Mouse (Mus musculus): ENCODE data around the gene Mpz. TPM values are rescaled to one million over a fixed set of nuclear protein-coding genes. Genes with fewer than 3 reads are reported as not detected.

Mpz gene
- polyA plus RNA-seq, 2 experiments = 0.14 to 0.25 TPM

- no peaks in the 10 kb centered on the region for H3K36me3 ChIP-seq (replicated peaks; ENCODE audit: control insufficient read depth, insufficient read depth, low read depth)
- H3K27me3 ChIP-seq (ENCODE audit: control insufficient read depth, insufficient read depth, low read length) = no peaks in the 10 kb centered on the region
- H3K27ac ChIP-seq = no peak overlapping the region
- TF ChIP-seq CTCF (IDR thresholded peaks at IDR 0.05; ENCODE audit: low read depth) = no peak
- TF ChIP-seq EP300 (IDR thresholded peaks at IDR 0.05; ENCODE audit: low read depth) = no peak
- H3K4me2 ChIP-seq (ENCODE audit: low read depth) = no peak overlapping the region
- H3K4me1 ChIP-seq (replicated peaks; ENCODE audit: control insufficient read depth in 2 of 2, insufficient read depth in 2 of 2, low read length in 1 of 2) = no peaks in the 10 kb centered on the region
- no peaks in the 10 kb centered on the region for H3K9me3 ChIP-seq (ENCODE audit: control insufficient read depth, low read length)
- H3K9ac ChIP-seq (replicated peaks) = no peak overlapping the region
- ATAC-seq (ENCODE audit: insufficient read depth) (no peak), DNase-seq (ENCODE audit: low read depth in 3 of 3, low spot score in 3 of 3) (no peak)
- H3K4me3 ChIP-seq (ENCODE audit: insufficient read depth in 1 of 2, low read depth in 2 of 2, low read length in 2 of 2) = no peak overlapping the region
- 6% methylated on average over 3 of the region's 3 CpGs for WGBS (ENCODE audit: insufficient replicate concordance)
These were observed 20.6 kb downstream of the Mpz start for GRCm38 (mm10) chr1:171171138-171171537.

DNA sequence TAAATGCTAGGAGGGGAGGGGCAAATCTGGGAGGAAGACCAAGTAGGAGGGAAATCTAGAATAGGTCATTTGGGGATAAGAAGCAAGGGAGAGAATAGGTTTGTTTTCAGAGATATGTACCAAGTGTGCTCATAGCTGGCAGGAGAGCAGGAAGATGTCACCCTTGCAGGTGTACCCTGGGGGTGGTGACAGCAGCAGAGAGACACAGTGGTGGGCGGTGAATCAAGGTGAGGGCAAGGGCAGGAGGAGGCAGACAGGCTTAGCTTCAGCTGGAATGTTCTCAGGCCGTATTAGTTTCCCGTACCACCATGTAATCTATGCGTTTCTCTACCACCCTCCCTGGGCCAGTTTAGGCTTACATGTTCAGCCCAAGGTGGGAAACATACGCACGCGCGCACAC lies 22.3 kb downstream of the Mpz start:
- Histone ChIP-seq H3K27ac (no peak overlapping the region), H3K36me3 (replicated peaks; ENCODE audit: control insufficient read depth, insufficient read depth, low read depth) (no peaks in the 10 kb centered on the region), H3K27me3 (ENCODE audit: control insufficient read depth, insufficient read depth, low read length) (no peaks in the 10 kb centered on the region), H3K9ac (replicated peaks) (no peak overlapping the region), H3K4me1 (replicated peaks; ENCODE audit: control insufficient read depth in 2 of 2, insufficient read depth in 2 of 2, low read length in 1 of 2) (no peaks in the 10 kb centered on the region), H3K4me2 (ENCODE audit: low read depth) (no peak overlapping the region), H3K4me3 (ENCODE audit: insufficient read depth in 1 of 2, low read depth in 2 of 2, low read length in 2 of 2) (no peak overlapping the region), H3K9me3 (ENCODE audit: control insufficient read depth, low read length) (no peaks in the 10 kb centered on the region)
- DNase-seq (ENCODE audit: low read depth in 3 of 3, low spot score in 3 of 3) (no peak), ATAC-seq (ENCODE audit: insufficient read depth) (no peak)
- no peak for TF ChIP-seq EP300 (IDR thresholded peaks at IDR 0.05; ENCODE audit: low read depth)
- TF ChIP-seq CTCF (IDR thresholded peaks at IDR 0.05; ENCODE audit: low read depth) = no peak
- 85% methylated on average over 8 of the region's 8 CpGs for WGBS (ENCODE audit: insufficient replicate concordance)

GRCm38 (mm10) chr1:171179487-171180171 lies 29.1 kb downstream of the Mpz start:
- no peak for ATAC-seq (ENCODE audit: insufficient read depth)

GRCm38 (mm10) chr1:171183025-171183424 lies 32.5 kb downstream of the Mpz start:
- Histone ChIP-seq H3K9ac (replicated peaks) (no peak overlapping the region), H3K4me2 (ENCODE audit: low read depth) (no peak overlapping the region), H3K36me3 (replicated peaks; ENCODE audit: control insufficient read depth, insufficient read depth, low read depth) (no peaks in the 10 kb centered on the region), H3K4me1 (replicated peaks; ENCODE audit: control insufficient read depth in 2 of 2, insufficient read depth in 2 of 2, low read length in 1 of 2) (peaks cover 0 to 6% of the 10 kb centered on the region in 2 experiments; a peak in 2 of 4 replicates), H3K4me3 (ENCODE audit: insufficient read depth in 1 of 2, low read depth in 2 of 2, low read length in 2 of 2) (no peak overlapping the region), H3K27ac (no peak overlapping the region), H3K9me3 (ENCODE audit: control insufficient read depth, low read length) (no peaks in the 10 kb centered on the region), H3K27me3 (ENCODE audit: control insufficient read depth, insufficient read depth, low read length) (no peaks in the 10 kb centered on the region)
- TF ChIP-seq EP300 (IDR thresholded peaks at IDR 0.05; ENCODE audit: low read depth) = no peak
- no peak for TF ChIP-seq CTCF (IDR thresholded peaks at IDR 0.05; ENCODE audit: low read depth)
- WGBS (ENCODE audit: insufficient replicate concordance) = 69% methylated on average over 3 of the region's 3 CpGs
- ATAC-seq (ENCODE audit: insufficient read depth) (no peak), DNase-seq (ENCODE audit: low read depth in 3 of 3, low spot score in 3 of 3) (no peak)

More at GRCm38 (mm10) chr1:171179487-171180171, 29.1 kb downstream of the Mpz start:
- Histone ChIP-seq H3K4me1 (replicated peaks; ENCODE audit: control insufficient read depth in 2 of 2, insufficient read depth in 2 of 2, low read length in 1 of 2) (peaks cover 0 to 6% of the 10 kb centered on the region in 2 experiments; a peak in 2 of 4 replicates), H3K36me3 (replicated peaks; ENCODE audit: control insufficient read depth, insufficient read depth, low read depth) (no peaks in the 10 kb centered on the region), H3K4me2 (ENCODE audit: low read depth) (no peak overlapping the region), H3K9ac (replicated peaks) (no peak overlapping the region), H3K27me3 (ENCODE audit: control insufficient read depth, insufficient read depth, low read length) (no peaks in the 10 kb centered on the region), H3K4me3 (ENCODE audit: insufficient read depth in 1 of 2, low read depth in 2 of 2, low read length in 2 of 2) (no peak overlapping the region), H3K27ac (no peak overlapping the region), H3K9me3 (ENCODE audit: control insufficient read depth, low read length) (no peaks in the 10 kb centered on the region)
- 64% methylated on average over 5 of the region's 5 CpGs for WGBS (ENCODE audit: insufficient replicate concordance)
- no peak for DNase-seq (ENCODE audit: low read depth in 3 of 3, low spot score in 3 of 3)
- TF ChIP-seq EP300 (IDR thresholded peaks at IDR 0.05; ENCODE audit: low read depth) (no peak), CTCF (IDR thresholded peaks at IDR 0.05; ENCODE audit: low read depth) (no peak)

DNA sequence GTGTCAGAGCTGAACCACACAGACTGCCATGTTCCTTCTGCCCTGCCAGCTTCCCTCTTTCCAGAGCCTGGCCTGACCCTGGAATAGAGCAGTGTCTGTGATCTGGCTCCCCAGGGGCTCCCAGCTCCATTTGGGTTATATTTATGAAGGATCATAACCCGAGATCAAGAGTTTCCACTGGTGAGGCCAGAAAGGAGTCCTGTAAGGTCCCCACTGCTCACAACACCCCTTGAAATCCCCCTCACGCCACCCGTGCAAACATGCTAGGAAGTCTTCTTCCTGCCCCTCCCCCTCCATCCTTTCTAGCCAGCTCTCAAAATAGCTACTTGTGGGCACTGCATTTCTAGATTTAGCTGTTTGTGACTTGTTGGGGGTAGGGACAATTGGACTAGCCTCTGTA lies 33.1 kb downstream of the Mpz start:
- Histone ChIP-seq H3K36me3 (replicated peaks; ENCODE audit: control insufficient read depth, insufficient read depth, low read depth) (no peaks in the 10 kb centered on the region), H3K27ac (no peak overlapping the region), H3K4me2 (ENCODE audit: low read depth) (no peak overlapping the region), H3K9ac (replicated peaks) (no peak overlapping the region), H3K4me1 (replicated peaks; ENCODE audit: control insufficient read depth in 2 of 2, insufficient read depth in 2 of 2, low read length in 1 of 2) (peaks cover 0 to 6% of the 10 kb centered on the region in 2 experiments; a peak in 2 of 4 replicates), H3K9me3 (ENCODE audit: control insufficient read depth, low read length) (no peaks in the 10 kb centered on the region), H3K4me3 (ENCODE audit: insufficient read depth in 1 of 2, low read depth in 2 of 2, low read length in 2 of 2) (no peak overlapping the region), H3K27me3 (ENCODE audit: control insufficient read depth, insufficient read depth, low read length) (no peaks in the 10 kb centered on the region)
- no peak for TF ChIP-seq EP300 (IDR thresholded peaks at IDR 0.05; ENCODE audit: low read depth)
- TF ChIP-seq CTCF (IDR thresholded peaks at IDR 0.05; ENCODE audit: low read depth) = no peak
- ATAC-seq (ENCODE audit: insufficient read depth) = no peak
- WGBS (ENCODE audit: insufficient replicate concordance) = 28% methylated on average over 3 of the region's 3 CpGs
- no peak for DNase-seq (ENCODE audit: low read depth in 3 of 3, low spot score in 3 of 3)
